Mouse (Mus musculus): ENCODE measurements at regions not wholly inside any gene's neighbourhood (a gene's known extent, or its start where the extent isn't known, plus 50 kb on each side); places are given as distances from the start of the nearest gene placed in this dataset.
"Not testable (repeated sequence)": the region's sequence is repeated elsewhere in the genome, so short reads cannot be mapped to it uniquely, and the experiment has no call there.

GRCm38 (mm10) chr14:60544767-60545166, 89.0 kb upstream of the Spata13 start:
- TF ChIP-seq CTCF (IDR thresholded peaks at IDR 0.05; ENCODE audit: low read depth), result no peak
- no peak overlapping the region for H3K4me3 ChIP-seq (ENCODE audit: low read depth, low read length)
- H3K4me2 ChIP-seq (ENCODE audit: low read depth), result no peak overlapping the region
- no peak overlapping the region for H3K27ac ChIP-seq (ENCODE audit: low read depth, low read length)
- no peak for ATAC-seq
- no peak overlapping the region for H3K9ac ChIP-seq
- no peaks in the 10 kb centered on the region for H3K27me3 ChIP-seq (ENCODE audit: insufficient read depth, low read length)
- no peaks in the 10 kb centered on the region for H3K4me1 ChIP-seq (ENCODE audit: insufficient read depth)
- H3K9me3 ChIP-seq (ENCODE audit: low read length), result no peaks in the 10 kb centered on the region
- no peaks in the 10 kb centered on the region for H3K36me3 ChIP-seq (ENCODE audit: insufficient read depth)
- DNase-seq, result no peak

DNA sequence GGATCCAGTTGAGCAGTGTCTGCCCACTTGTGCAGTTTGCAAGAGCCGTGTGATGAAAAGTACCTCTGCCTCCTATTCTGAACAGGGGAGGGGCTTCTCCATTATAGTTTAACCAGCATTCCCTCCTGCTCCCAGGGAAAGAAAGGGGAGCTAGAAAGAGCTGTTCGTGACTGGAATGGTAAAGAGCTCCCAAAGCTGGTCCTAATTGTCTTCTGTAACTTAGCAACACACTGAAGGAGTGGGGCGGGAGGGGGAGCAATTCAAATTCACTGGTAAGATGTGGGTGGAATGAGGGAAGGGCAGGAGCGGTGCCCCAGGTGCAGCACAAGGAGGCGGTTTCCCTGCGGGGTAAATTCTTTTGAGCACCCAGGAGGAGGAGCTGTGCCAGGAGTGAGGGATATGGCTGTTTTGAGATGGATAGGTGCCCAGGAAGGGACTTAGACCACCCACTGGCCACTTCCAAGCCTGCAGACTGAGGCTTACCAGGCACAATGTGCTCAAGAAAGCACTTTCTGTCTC, 79.5 kb upstream of the Spata13 start:
- peak overlapping the region; percentile 72 for H3K27ac ChIP-seq (ENCODE audit: low read depth, low read length)
- no peaks in the 10 kb centered on the region for H3K27me3 ChIP-seq (ENCODE audit: insufficient read depth, low read length)
- H3K4me1 ChIP-seq (ENCODE audit: insufficient read depth), result peaks cover 16% of the 10 kb centered on the region
- H3K9ac ChIP-seq, result 0 out of 2 replicates have a peak overlapping the region, but pooled peaks have one; percentile 6
- peak; percentile 49 for TF ChIP-seq CTCF (IDR thresholded peaks at IDR 0.05; ENCODE audit: low read depth)
- H3K4me3 ChIP-seq (ENCODE audit: low read depth, low read length), result no peak overlapping the region
- H3K9me3 ChIP-seq (ENCODE audit: low read length), result no peaks in the 10 kb centered on the region
- H3K4me2 ChIP-seq (ENCODE audit: low read depth), result peak overlapping the region; percentile 35
- peak; percentile 94 for DNase-seq
- no peaks in the 10 kb centered on the region for H3K36me3 ChIP-seq (ENCODE audit: insufficient read depth)
- ATAC-seq, result peak; percentile 98
- under 1% methylated on average over 6 of the region's 6 CpGs for WGBS

DNA sequence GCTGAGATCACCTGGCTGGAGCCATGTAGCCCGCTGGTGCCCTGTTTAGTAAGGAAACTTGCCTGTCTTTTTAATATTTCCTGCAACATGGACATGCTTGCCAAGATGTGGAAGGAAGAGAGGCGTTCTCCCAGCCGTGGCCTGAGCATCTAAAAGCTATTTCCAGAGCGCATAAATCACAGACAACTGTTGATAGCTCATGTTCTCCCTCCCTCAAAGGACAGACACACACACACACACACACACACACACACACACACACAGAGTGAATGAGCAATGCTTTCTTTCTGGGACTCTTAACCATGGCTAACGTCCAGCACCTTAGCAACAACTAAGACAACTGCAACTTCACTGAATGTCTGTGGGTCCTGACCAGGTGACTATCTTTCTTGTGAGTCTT, 77.3 kb upstream of the Spata13 start:
- no peak for DNase-seq
- WGBS, result 71% methylated on average over 5 of the region's 5 CpGs
- ATAC-seq, result no peak

GRCm38 (mm10) chr14:60557020-60557419, 76.8 kb upstream of the Spata13 start:
- 65% methylated on average over 4 of the region's 4 CpGs for WGBS
- no peak for DNase-seq
- Histone ChIP-seq H3K4me2 (ENCODE audit: low read depth) (no peak overlapping the region), H3K4me1 (ENCODE audit: insufficient read depth) (peaks cover 16% of the 10 kb centered on the region), H3K9me3 (ENCODE audit: low read length) (no peaks in the 10 kb centered on the region), H3K27me3 (ENCODE audit: insufficient read depth, low read length) (no peaks in the 10 kb centered on the region), H3K9ac (no peak overlapping the region), H3K27ac (ENCODE audit: low read depth, low read length) (no peak overlapping the region), H3K4me3 (ENCODE audit: low read depth, low read length) (no peak overlapping the region), H3K36me3 (ENCODE audit: insufficient read depth) (no peaks in the 10 kb centered on the region)
- TF ChIP-seq CTCF (IDR thresholded peaks at IDR 0.05; ENCODE audit: low read depth), result no peak
- no peak for ATAC-seq

More for the DNA sequence above, 77.3 kb upstream of the Spata13 start:
- Histone ChIP-seq H3K27me3 (ENCODE audit: insufficient read depth, low read length) (no peaks in the 10 kb centered on the region), H3K4me1 (ENCODE audit: insufficient read depth) (peaks cover 16% of the 10 kb centered on the region), H3K9me3 (ENCODE audit: low read length) (no peaks in the 10 kb centered on the region), H3K36me3 (ENCODE audit: insufficient read depth) (no peaks in the 10 kb centered on the region), H3K9ac (no peak overlapping the region), H3K27ac (ENCODE audit: low read depth, low read length) (no peak overlapping the region), H3K4me3 (ENCODE audit: low read depth, low read length) (no peak overlapping the region), H3K4me2 (ENCODE audit: low read depth) (no peak overlapping the region)
- no peak for TF ChIP-seq CTCF (IDR thresholded peaks at IDR 0.05; ENCODE audit: low read depth)

GRCm38 (mm10) chr14:60559376-60559775, 74.4 kb upstream of the Spata13 start:
- Histone ChIP-seq H3K9me3 (ENCODE audit: low read length) (no peaks in the 10 kb centered on the region), H3K9ac (no peak overlapping the region), H3K4me2 (ENCODE audit: low read depth) (no peak overlapping the region), H3K27ac (ENCODE audit: low read depth, low read length) (no peak overlapping the region), H3K36me3 (ENCODE audit: insufficient read depth) (no peaks in the 10 kb centered on the region), H3K27me3 (ENCODE audit: insufficient read depth, low read length) (no peaks in the 10 kb centered on the region), H3K4me1 (ENCODE audit: insufficient read depth) (peaks cover 7% of the 10 kb centered on the region), H3K4me3 (ENCODE audit: low read depth, low read length) (no peak overlapping the region)
- TF ChIP-seq CTCF (IDR thresholded peaks at IDR 0.05; ENCODE audit: low read depth), result no peak
- 80% methylated on average over 5 of the region's 5 CpGs for WGBS
- DNase-seq (no peak), ATAC-seq (no peak)

DNA sequence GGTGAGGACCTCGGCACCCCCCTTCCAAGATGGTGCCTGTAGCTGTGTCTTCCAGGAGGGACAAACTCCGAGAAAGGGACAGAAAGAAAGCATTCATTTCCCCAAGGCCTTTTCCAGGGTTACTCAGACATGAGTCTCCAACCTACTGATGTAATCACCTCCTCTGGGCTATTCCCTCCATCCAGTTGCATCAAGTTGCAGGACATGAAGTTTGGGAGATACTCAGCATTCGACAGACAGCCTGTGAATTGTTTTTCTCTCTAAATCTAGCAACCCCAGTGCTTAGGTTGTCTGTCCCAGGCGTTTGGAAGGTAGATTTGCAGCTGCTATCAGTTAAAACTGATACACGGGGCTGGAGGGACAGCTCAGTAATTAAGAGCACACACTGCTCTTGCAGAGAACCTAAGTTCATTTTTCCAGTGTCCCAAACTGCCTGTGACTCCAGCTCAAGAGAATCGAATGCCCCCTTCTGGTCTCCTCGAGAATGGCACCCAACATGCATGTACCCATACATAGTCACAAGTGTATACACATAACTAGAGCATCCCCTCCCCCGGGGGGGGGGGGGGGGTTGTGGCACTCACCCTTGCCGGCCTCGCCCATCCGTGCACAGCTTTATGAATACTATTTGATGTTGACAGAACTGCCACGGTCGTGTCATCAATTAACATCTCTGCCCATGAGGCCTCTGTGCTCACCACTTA, 73.8 kb upstream of the Spata13 start:
- Histone ChIP-seq H3K27ac (ENCODE audit: low read depth, low read length) (no peak overlapping the region), H3K4me3 (ENCODE audit: low read depth, low read length) (no peak overlapping the region), H3K27me3 (ENCODE audit: insufficient read depth, low read length) (no peaks in the 10 kb centered on the region), H3K4me1 (ENCODE audit: insufficient read depth) (0 out of 2 replicates have a peak, but pooled peaks cover 1% of the 10 kb centered on the region), H3K9me3 (ENCODE audit: low read length) (no peaks in the 10 kb centered on the region), H3K4me2 (ENCODE audit: low read depth) (no peak overlapping the region), H3K9ac (no peak overlapping the region), H3K36me3 (ENCODE audit: insufficient read depth) (no peaks in the 10 kb centered on the region)
- TF ChIP-seq CTCF (IDR thresholded peaks at IDR 0.05; ENCODE audit: low read depth), result peak; percentile 30; the same call in 1 of the 2 replicates
- 88% methylated on average over 13 of the region's 13 CpGs for WGBS
- no peak for ATAC-seq
- no peak for DNase-seq

DNA sequence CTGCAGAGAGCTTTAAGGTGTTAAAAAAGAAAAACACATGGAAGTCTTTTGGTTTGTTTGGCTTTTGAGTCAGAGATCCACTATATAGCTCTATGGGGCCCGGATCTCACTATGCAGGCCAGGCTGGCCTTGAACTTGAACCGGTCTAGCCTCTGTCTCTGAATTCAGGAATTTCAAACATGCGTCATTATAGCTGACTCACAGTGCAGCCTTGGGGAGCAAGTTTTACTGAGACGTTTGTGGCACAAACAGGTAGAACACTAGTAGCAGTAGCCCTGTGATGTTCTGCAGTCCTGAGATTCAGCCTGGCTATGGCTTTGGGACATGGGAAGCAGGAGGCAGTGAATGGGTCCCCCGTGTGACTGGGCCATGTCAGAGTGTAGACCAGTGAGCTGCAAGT, 57.5 kb upstream of the Spata13 start:
- TF ChIP-seq CTCF (IDR thresholded peaks at IDR 0.05; ENCODE audit: low read depth), result no peak
- Histone ChIP-seq H3K4me1 (ENCODE audit: insufficient read depth) (no peaks in the 10 kb centered on the region), H3K27me3 (ENCODE audit: insufficient read depth, low read length) (no peaks in the 10 kb centered on the region), H3K9ac (no peak overlapping the region), H3K9me3 (ENCODE audit: low read length) (no peaks in the 10 kb centered on the region), H3K4me2 (ENCODE audit: low read depth) (no peak overlapping the region), H3K27ac (ENCODE audit: low read depth, low read length) (no peak overlapping the region), H3K4me3 (ENCODE audit: low read depth, low read length) (no peak overlapping the region), H3K36me3 (ENCODE audit: insufficient read depth) (no peaks in the 10 kb centered on the region)
- ATAC-seq (no peak), DNase-seq (no peak)
- 87% methylated on average over 5 of the region's 5 CpGs for WGBS

GRCm38 (mm10) chr14:60580131-60580530, 53.7 kb upstream of the Spata13 start:
- not testable (repeated sequence) for H3K4me3 ChIP-seq (ENCODE audit: low read depth, low read length); DNase-seq; ATAC-seq; H3K9me3 ChIP-seq (ENCODE audit: low read length); H3K36me3 ChIP-seq (ENCODE audit: insufficient read depth); H3K4me2 ChIP-seq (ENCODE audit: low read depth); H3K9ac ChIP-seq; H3K4me1 ChIP-seq (ENCODE audit: insufficient read depth); H3K27ac ChIP-seq (ENCODE audit: low read depth, low read length); H3K27me3 ChIP-seq (ENCODE audit: insufficient read depth, low read length)

Data from forebrain, postnatal 0 days (tissue).